Mouse (Mus musculus) kidney, adult 2 months (tissue): ENCODE measurements at regions not wholly inside any gene's neighbourhood (a gene's known extent, or its start where the extent isn't known, plus 50 kb on each side); places are given as distances from the start of the nearest gene placed in this dataset.

ENCODE experiments used
- CTCF ChIP-seq: fragments of 200-500 bp; conservative IDR thresholded peaks from 2 replicates; pipeline ENCODE4 v1.5.1; 2011; ENCODE audit warnings: low read depth, mild to moderate bottlenecking, control low read depth, low read length, moderate library complexity, mixed read lengths; ENCODE audit not compliant: insufficient read depth, insufficient read length
- POLR2A ChIP-seq: fragments of 200-500 bp; IDR thresholded peaks from one replicate; pipeline ENCODE4 v1.6.1; 2011; ENCODE audit warnings: low read depth, low read length, control low read depth

- no peak for TF ChIP-seq CTCF
- no peak for TF ChIP-seq POLR2A
Measured at GRCm38 (mm10) chr16:55570097-55570496, 268.6 kb downstream of the Nfkbiz start.
